Mouse (Mus musculus) adrenal gland, postnatal 36 days (tissue): ENCODE measurements around the gene Tmem132e. TPM values are rescaled to one million over a fixed set of nuclear protein-coding genes. Genes with fewer than 3 reads are reported as not detected.
A peak's percentile ranks its signal among the peaks of the same experiment; 100 is the strongest.

ENCODE experiments used
- DNase-seq, 2 experiments: peaks; one replicate each; pipeline ENCODE4 v3.0.0; 2021; ENCODE audit warnings: mixed read lengths in 1 of 2
- long read RNA-seq, 2 experiments: library from polyadenylated mRNA; stranded (forward); transcript quantifications; one replicate each; pipeline ENCODE4 v2.0.0; 2021; ENCODE audit warnings: borderline sequencing depth in 2 of 2
- total RNA-seq, 2 experiments: library from RNA; stranded (reverse); gene quantifications; 2 replicates each; pipeline ENCODE4 v1.2.3; 2021

Tmem132e gene
- under 1 TPM; 0.20 to 0.89 TPM for total RNA-seq
- long read RNA-seq, experiment 1, partial matches to known transcripts, result 1 of 1 reads
- long read RNA-seq, experiment 1, other reads (novel, unspliced or antisense), result 0 of 1 reads
- long read RNA-seq, experiment 2, partial matches to known transcripts, result 0 of 2 reads
- long read RNA-seq, experiment 2, other reads (novel, unspliced or antisense), result 2 of 2 reads

DNA sequence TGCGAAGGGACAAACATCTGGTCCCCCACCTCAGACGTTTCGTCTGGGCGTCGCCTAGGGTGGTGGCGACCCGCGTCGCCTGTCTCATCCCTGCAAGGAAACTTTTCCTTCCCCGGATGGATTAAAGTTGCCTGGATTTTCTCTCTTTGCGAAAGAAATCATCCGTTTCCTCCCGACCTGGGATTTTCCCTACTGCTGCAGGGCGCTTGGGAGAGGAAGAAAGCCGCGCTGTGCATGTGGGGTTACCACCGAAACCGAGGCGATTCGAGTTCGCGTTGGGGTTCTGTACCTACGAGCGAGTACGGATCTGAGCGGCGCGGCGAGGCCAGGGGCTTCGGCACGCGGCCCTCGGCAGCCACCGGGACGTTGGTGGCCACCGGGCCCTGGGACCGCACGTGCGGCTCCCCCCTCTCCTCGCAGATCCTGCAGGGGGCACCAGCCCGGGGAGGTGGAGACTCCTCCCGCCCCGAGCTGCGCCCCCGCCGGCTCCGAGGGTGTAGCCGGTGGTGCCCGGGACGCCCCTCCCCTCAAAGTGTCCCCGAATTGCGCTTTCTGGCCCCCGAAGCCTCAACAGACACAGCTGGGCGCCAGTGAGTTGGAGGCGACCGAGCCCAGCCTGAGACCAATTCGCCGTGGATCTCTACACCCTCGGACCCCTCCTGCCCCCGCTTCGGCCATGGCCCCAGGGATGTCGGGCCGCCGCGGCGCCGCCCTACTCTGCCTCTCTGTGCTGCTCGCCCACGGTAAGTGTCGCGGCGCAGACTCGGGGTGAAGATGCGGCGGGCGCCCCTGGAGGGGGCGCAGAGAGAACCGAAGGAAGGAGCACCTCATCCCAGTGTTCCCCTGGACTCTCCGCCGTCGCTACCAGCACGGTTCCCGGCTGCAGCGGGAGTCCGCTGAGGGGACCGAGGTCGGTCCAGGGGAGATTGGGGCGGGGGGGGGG is at the start of gene Tmem132e:
Tmem132e (plus strand) TSS at position 530 of the 943 bp plus-strand sequence.
- peak in 1 of 2 experiments; percentile 15 for DNase-seq

DNA sequence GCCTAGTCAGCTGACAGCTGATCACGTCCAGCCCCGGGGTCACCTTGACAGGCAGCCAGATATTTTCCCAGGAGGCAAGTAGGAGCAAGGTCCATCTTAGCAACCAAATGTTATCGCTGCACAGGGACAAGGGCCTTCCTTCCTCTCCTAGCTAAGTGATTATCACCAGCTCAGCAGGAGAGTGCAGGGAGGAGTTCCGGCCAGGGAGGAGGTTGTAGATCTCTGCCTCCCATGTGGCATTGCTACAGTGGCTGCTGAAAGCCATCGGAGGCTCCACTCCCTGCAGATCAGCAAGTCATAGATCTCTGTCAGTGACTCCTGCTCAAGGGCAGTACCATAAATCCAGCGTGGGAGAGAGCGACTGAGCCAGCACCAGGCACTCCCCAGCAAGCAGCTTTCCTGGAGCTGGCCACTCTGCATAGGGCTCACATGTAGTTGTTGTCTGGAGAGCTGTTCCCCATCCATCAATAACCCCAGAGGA is 48.7 kb upstream of the Tmem132e start:
- peak; percentile 78 to 81 for DNase-seq

DNA sequence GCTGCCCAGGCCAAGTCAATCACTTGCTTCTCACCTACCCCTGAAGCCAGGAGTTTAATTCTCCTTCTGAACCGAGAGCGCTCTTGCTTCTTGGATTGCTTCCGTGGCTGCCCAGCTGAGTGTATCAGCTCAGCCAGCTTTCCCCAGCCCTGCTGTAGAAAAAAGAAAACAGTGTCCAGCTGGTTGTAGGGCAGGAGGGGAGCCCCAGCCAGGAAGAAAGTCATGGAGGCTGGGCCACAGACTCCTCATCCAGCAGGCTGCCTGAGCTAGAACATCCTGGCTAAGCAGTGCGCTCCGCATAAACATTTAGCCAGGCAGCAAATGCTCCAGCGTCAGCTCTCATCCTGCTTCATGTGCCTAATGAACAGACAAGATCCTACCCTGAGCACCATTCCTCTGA is 48.3 kb upstream of the Tmem132e start:
- no peak for DNase-seq

DNA sequence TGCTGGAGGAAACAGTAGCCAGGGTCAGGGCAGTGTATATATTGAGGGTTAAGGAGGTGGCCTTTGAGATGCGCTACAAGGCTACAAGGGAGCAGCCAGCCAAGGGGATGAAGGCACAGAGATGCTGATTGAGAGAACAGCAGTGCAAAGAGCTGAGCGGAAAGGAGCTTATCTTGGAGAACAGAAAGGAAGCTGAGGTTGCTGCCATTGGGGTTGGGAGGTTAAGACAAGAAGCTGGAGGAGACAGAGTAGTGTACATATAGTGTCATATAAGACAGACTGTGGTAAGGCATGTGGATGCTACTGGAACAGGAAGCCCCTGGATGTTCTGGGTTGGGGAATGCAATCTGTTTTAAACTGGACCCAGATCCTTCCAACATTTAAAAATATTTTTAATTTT is 47.8 kb upstream of the Tmem132e start:
- no peak for DNase-seq

DNA sequence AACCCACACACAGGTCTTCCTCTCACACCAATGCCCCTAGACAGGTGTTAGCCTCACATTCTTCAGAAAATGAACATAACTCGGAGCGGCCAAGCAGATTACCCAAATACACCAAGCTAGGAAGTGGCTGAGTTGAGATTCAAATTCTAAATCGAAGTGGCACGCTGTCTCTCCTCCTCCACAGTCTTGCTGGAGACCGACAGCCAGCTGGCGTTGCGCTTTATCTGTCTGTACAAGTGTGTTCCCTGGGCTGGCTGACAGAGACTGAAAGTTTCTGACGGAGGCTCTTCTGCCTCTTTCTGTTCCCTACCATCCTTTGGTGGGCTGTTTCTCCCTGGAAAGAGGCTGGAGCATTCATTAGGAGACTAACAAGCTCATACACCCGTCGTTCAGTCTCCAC is 37.7 kb upstream of the Tmem132e start:
- DNase-seq, result no peak

DNA sequence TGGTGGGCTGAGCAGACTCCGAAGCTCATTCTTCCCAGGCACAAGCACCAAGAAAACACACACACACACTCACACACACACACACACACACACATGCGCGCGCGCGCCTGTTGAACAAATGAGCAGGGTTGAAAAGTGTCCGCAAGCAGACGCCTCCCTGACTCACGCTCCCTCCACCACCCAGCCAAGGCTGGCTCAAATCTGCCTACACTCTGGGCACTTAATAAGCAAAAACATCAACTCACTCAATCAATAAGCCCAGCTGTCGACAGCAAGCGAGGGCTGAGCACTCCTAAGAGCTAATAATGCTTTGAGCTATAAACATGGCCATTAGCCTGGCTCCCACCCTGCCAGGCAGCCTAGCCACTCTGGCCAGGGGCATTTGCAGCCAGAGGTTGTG is 18.5 kb upstream of the Tmem132e start:
- no peak for DNase-seq

DNA sequence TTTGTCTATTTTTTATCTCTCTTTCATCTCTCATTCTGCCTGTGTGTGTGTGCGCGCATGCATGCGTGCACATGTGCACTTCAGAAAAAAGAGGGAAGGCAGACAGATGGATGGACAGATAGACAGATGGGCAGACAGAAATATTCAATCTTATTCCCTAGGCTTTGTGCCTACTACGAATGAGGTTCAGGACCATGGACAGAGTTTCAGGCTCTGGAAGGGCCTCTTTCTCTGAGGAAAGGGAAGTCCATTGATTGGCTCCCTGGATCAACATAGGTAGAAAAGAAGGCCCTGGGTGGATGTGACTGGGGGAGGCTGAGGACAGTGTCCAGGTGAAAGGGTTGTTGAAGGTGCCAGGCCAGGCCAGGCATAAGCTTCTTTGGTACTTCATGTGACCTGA is 17.1 kb upstream of the Tmem132e start:
- peak; percentile 27 for DNase-seq

DNA sequence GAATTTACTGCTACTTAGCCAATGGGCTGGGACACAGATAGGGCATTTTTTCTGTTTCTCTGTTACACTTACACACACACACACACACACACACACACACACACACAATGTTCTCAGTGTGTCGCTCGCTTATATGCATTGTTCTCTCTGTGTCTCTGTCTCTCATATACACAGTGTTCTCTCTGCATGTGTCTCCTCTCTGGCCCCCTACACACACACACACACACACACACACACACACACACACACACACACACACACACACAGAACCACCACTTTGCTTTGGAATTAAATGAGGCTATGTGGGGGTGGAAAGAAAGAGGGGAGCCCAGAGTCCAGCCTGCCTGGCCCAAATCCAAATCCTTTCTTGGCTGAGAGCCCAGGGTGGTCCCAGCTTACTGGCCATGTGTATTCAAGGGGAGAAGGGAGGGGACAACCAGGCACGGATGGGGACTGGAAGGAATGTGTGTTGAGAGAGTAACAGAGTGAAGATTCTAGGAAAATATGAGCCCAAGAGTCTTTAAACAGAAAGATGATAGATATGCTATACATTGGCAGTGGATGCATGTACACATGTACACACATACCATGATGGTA is 8.0 kb upstream of the Tmem132e start:
- DNase-seq, result no peak

DNA sequence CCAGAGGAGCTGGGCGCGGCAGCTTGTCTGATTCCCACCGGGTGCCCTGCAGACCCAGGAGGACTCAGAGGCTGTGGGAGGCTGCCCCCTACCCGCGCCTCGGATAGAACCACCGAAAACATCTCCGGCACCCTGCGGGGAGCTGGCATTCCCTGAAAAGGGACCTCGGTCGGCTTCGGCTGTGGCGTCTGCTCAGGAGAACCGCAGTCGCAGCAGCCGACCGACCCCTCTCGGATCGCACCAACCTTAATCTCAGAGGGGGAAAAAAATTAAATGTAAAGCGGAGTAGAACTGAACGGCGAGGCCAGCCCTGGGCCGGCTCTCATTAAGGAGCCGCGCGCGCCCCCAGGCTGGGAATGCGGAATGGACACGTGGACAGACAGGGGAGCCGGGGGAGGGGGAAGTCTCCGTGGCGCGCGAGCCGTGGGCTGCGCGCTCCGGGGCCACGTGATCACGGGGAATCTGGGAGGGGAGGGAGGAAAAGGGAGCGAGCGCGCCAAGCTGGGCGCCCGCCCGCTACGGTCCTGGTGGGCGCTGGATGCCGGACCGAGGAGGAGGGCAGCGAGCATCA is 1.6 kb upstream of the Tmem132e start:
- peak; percentile 15 to 33 for DNase-seq

DNA sequence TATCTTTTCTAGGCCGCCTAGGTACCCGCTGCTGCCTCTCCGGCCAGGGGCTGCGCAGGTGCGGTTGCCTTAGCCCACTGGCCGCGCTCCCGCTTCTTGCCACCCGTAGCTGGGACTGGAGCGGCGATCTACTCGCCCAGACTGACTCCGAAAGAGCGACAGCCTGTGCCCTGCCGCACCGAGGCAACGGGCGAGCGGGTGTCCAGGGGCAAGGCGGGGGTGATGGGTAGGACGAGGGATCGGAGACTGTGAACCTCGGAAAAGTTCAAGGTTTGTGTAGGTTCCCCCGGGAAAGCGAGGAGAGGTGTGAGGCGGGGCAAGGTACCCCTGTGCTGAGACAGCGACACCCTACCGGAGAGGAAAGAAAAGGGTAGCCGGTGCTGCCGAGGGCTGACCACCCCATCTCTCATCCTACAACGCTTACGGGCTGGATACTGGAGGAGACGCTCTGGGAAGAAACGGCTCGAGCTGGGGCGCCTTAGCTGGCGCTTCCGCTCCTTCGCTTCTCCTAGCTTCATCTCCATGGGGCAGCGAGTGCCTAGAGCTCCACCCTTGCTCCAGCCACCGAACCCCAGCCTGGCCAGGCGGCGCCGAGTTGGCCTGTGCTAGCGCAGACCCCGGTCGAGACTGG is 874 bp upstream of the Tmem132e start:
- no peak for DNase-seq

DNA sequence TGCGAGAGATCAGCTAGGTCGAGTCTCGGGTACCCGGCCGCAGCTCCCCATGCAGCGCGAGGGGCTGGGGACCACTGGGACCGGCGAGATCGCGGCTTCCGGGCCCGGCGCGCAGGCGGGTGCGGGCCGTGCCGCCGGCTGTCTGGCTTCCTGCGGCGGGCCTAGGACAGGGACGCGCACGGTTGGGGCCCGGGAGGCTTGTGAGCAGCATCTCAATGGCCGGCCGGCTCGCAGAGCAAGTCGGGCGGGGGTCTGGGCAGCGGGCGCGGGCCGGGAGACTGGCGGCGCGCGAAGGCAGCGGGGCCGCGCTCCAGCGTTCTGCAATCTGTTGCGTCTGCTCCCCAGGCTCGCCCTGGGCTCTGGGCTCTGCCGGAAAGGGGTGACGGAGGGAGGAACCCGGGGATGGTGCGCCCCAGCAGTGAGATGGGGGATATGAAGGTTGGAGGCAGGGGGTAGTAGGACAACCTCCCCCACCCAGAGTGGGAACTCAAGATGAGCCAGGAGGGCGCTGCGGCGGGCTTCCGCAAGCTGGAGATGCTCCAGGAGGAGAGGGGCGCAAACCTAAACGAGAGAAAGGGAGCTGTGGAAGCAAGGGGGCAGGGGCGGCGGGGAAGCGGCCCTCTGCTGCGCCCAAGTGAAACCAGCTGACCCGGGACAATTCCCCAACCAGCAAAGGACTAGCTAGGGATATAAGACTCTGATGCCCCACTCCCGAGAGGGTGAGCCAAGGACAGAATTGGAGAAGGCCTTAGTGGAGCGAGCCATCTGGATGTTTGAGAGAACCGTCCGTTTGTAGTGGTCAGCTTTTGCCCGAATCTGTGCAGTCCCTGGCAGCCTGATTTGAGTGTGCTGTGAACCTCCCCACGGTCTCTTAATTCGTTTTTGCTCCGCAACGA is 944 bp downstream of the Tmem132e start:
- DNase-seq, result peak; percentile 8 to 9

DNA sequence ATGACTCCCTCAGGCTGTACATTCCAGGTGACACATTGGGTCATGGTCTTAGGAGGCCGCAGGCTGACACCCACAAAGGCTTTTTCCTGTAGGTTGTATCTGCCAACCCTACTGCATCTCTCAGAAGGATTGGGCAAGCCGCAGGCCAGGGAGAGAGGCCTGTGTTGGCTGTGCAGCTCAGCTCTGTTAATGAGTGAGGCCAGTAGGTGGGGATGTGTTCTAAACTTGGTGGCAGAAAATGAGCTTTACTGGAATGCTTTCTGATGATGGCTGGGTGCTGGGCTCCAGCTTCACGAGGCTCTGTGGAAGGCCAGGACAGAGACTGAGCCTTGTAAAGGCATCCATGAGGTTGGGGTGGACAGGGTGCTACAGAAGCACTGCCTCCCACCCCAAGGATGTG is 3.6 kb downstream of the Tmem132e start:
- no peak for DNase-seq

DNA sequence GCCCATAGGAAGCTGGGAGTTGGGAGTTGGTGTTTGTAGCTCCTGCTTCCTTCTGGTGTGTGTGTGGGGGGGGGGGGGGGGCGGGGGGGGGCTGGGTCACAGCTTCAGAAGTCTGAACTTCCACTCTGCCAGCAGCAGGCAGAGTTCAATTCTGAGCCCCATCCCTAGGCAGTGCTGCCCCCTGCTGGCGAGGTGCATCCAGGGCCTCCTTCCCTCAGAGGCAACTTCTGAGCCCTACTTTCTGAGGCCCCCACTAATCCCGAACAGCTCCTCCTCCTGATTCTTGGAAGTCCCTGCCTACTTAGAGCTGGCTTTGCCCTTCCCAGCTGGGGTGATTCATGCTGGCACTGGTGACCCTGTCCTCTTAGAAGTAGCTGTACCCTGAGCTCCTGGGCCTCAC is 10.9 kb downstream of the Tmem132e start:
- DNase-seq, result peak; percentile 72 to 83

DNA sequence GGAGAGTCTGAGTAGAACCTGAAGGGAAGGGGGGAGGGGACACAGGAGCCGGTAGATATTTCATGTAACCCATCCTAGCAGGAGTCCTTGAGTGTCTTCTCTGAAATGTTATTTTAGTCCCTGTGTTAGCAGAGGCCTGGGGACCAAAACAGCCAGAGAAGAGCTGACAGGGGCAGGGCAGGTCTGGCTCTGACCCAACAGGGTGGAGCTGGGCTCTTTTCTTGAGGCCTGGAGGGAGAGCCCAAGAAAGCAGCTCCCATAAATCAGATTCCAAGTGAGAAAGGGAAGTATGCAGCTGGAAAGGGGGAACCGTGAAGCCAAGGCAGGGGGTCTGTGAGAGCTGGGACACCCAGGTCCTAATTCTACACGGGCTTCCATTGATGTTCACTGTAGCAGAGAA is 16.9 kb downstream of the Tmem132e start:
- DNase-seq, result peak in 1 of 2 experiments; percentile 13

DNA sequence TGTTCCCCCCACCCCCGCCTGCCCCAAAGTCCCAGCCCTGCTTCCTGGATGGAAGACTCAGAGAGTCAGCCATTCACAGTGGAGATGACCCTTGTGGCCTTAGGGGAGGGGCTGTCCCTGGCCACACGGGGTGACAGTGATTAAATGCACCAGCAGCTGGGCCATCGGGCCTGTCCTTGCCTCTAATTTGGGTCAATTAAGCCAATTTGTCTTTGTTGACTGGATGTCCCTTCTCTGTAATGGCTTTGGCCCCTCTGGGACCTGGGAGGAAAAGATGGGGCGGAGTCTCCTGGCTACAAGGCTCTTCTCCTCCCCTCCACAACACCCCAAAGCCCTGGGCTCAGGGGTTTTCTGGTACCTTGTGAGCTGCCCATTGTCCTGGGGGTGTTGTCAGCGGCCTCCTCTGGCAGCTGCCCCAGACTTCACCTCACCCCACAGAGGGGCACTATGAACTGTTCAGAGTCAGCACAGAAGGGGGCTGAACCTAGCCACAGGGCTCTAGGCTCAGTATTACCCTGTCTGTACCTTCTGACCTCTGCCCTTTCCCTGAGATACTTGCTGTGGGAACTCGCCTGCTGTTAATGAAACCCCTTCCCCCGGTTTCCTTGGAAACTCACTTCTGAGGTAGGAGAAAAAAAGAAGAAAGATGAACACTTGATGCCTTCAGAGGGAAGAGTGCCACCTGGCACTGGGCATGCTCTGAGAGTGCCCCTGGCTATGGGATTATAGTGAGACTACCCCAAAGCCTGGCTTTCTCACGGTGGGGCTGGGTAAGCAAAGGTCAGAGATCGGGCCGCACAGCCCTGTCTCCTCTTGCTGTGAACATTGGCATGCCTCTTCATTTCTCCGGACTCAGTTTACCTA is 17.9 kb downstream of the Tmem132e start:
- no peak for DNase-seq

DNA sequence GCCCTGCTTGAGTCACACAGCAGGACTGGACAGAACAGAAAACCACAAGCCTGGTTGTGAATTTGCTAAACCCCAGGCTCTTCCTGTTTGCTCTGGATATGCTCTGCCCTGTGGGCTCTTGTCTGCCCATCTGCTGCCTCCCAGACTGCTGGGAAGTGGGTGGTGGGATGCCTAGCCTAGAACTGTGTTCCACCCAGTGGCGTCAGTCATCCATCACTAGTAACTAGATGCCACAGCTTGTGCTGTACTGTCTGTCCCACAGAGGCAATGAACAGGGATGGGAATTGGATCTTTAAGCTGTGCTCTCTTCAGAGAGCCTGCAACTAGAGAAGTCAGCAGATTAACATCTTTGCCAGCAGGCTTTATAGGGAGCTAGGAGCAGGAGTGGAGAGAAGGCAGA is 23.8 kb downstream of the Tmem132e start:
- DNase-seq, result no peak

DNA sequence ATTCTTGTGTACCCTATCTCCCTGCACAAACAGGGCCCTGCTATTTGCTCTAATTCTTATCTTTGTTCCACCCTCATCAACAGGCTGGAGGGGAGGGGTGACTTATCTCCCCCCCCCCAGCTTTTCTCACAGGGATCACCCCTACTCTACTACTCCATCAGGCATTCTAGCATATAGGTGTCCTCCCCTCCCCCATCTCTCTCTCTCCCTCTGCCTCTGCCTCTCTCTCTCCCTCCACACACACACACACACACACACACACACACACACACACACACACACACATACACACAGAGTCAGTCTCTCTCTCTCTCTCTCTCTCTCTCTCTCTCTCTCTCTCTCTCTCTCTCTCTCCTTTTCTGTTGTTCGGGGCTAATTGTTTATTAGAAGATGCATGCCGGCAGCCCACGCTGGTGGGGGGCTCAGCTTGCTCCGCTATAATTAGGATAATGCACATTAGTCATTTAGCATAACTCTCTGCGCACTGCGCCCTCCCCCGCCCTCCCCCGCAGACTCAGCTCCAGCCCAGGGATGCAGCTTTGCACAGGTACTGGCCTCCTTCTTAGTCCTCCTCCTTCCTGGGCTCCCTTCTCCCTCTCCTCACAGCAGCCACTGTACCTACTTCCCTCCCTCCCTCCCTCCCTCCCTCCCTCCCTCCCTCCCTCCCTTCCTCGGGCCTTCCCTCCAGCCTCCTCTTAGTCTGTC is 29.8 kb downstream of the Tmem132e start:
- no peak for DNase-seq

DNA sequence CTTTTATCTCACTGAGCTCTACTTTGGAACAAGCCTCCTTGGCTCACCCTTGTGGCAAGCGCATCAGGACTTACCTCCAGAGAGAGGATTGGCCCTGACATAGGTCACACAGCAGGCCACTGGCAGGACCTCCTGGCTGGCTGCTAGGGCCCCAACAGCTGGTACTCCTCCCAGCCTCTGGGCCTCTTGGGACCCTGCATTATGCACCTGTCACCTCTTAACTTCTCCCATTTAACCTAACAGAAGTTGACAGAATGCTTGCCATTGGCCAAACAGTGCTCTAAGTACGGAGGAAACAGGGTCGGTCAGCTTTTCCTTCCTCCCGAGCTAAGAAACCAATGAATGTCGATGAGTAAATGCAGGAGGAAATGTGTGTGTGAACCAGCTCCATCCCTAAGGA is 33.2 kb downstream of the Tmem132e start:
- DNase-seq, result no peak

DNA sequence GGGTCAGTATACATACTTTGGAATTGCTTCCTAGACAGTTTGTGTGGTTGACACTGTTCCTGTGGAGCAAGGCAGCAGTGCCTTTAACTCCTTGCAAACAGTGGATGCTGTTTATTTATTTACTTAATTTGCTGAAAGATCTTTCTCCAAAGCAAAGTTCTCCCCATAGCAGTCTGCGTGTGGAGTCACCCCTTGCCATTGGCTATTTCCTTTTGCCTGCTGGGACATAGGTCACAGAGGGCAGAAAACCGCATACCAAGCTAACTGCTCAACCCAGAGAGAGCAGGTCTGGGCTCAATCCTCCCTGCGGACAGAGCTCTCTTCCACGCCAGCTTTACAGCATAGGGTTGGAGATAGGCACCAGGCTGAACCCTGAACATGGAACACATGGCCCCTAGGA is 34.8 kb downstream of the Tmem132e start:
- no peak for DNase-seq
